Mouse (Mus musculus) neural tube, embryonic 13.5 days (tissue): Measurements from ENCODE around the gene Olfr508. TPM values are rescaled to one million over a fixed set of nuclear protein-coding genes. Genes with fewer than 3 reads are reported as not detected.

Experiments
- polyA plus RNA-seq: library from polyadenylated mRNA; unstranded; fragments of >200 nt; fragmentation: Nextera tagmentation; extraction: Ambion mirVana; gene quantifications from 2 replicates; pipeline ENCODE4 v1.2.1, GENCODE M21; 2015

The Olfr508 gene
- polyA plus RNA-seq, 1 experiment from 2014 or later: not detected

Other genes with a start within 250 kb of the Olfr508 start
- gene Olfr495, start 236.8 kb upstream of the Olfr508 start, polyA plus RNA-seq: not detected in 2 replicates
- gene Olfr497, start 209.6 kb upstream of the Olfr508 start, polyA plus RNA-seq: not detected in 2 replicates
- gene Olfr498, start 164.7 kb upstream of the Olfr508 start, polyA plus RNA-seq: not detected in 2 replicates
- gene Olfr502, start 104.9 kb upstream of the Olfr508 start, polyA plus RNA-seq: not detected in 2 replicates
- not detected in 2 replicates for gene Olfr503, start 85.5 kb upstream of the Olfr508 start, polyA plus RNA-seq
- gene Olfr504, start 64.2 kb upstream of the Olfr508 start, polyA plus RNA-seq: not detected in 2 replicates
- 0.06 TPM in 1 of 2 replicates, not detected in the other for gene Olfr506, start 19.2 kb upstream of the Olfr508 start, polyA plus RNA-seq
- not detected in 2 replicates for gene Olfr507, start 8.2 kb upstream of the Olfr508 start, polyA plus RNA-seq
- gene Olfr509, start 21.9 kb downstream of the Olfr508 start, polyA plus RNA-seq: 0.06 TPM in 1 of 2 replicates, not detected in the other
- not detected in 2 replicates for gene Olfr510, start 36.4 kb downstream of the Olfr508 start, polyA plus RNA-seq
- gene Olfr512, start 83.3 kb downstream of the Olfr508 start, polyA plus RNA-seq: not detected in 2 replicates
- gene Olfr513, start 121.0 kb downstream of the Olfr508 start, polyA plus RNA-seq: not detected in 2 replicates
- not detected in 2 replicates for gene Olfr514, start 196.0 kb downstream of the Olfr508 start, polyA plus RNA-seq
- gene Olfr516, start 220.5 kb downstream of the Olfr508 start, polyA plus RNA-seq: not detected in 2 replicates
- gene Olfr517, start 242.4 kb downstream of the Olfr508 start, polyA plus RNA-seq: not detected in 2 replicates